Mouse (Mus musculus): ENCODE results near the gene Lrrc4c. TPM values are rescaled to one million over a fixed set of nuclear protein-coding genes. Genes with fewer than 3 reads are reported as not detected.

Lrrc4c gene
- polyA plus RNA-seq, 1 experiment from 2014 or later, result 2.0 TPM

- Histone ChIP-seq H3K4me2 (no peak overlapping the region), H3K27me3 (no peaks in the 10 kb centered on the region), H3K4me1 (no peaks in the 10 kb centered on the region), H3K9me3 (no peaks in the 10 kb centered on the region), H3K27ac (no peak overlapping the region), H3K4me3 (no peak overlapping the region), H3K9ac (no peak overlapping the region), H3K36me3 (no peaks in the 10 kb centered on the region)
- 85% methylated on average over 2 of the region's 2 CpGs for WGBS
- no peak for ATAC-seq (ENCODE audit: insufficient number of reproducible peaks, insufficient read depth, low FRiP score, low TSS enrichment, low read depth)
Measured at GRCm38 (mm10) chr2:96573755-96574154, 255.8 kb downstream of the Lrrc4c start.

DNA sequence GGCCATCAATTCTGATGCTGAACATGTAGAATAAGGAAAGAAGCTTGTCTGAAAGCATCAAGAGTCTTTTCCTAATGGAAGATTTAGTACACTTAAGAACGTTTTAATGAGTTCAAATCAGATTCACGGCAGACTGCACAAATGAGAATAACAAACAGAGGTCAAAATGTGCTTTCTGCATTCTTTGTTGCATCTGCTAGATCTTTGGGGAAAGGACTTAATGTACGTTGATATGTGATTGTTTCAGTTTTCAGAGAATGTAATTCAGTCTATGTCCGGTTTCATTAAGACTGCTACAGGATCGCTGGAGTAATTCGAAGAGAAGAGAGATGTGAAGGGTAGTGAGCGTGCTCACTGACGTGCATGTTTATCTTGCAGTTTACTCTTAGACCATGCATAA is 259.7 kb downstream of the Lrrc4c start:
- Histone ChIP-seq H3K27ac (no peak overlapping the region), H3K9me3 (no peaks in the 10 kb centered on the region), H3K4me1 (no peaks in the 10 kb centered on the region), H3K36me3 (no peaks in the 10 kb centered on the region), H3K9ac (no peak overlapping the region), H3K4me2 (no peak overlapping the region), H3K4me3 (no peak overlapping the region), H3K27me3 (no peaks in the 10 kb centered on the region)
- 81% methylated on average over 8 of the region's 8 CpGs for WGBS
- no peak for ATAC-seq (ENCODE audit: insufficient number of reproducible peaks, insufficient read depth, low FRiP score, low TSS enrichment, low read depth)

DNA sequence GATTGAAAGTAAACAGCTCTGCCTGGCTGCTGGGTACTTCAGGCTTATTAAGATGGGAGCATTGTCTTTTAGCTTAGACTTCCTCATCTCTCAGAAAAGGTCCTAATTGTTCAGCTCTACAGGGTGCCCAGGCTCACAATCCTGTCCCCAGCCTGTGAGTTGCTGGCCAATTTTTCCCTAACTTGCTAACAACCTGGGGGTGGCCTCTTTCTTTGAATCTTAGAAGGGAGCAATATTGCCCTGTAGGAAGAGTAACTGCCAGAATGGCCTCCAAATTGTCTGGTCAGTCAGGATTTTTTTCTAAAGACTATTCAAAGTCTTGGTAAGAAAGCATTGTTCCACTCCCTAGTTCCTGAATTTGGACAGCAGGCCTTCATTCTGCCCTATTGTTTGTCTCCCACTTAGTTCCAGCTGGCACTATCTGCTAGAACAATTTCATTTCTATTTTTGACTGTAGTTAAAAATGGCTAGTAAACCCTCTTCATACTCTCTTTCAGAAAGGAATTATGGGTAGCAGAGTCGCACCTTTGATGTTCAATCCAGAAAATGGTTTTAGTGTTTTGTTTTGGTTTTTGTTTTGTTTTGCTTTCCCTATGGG is 262.3 kb downstream of the Lrrc4c start:
- ATAC-seq (ENCODE audit: insufficient number of reproducible peaks, insufficient read depth, low FRiP score, low TSS enrichment, low read depth), result no peak
- no peaks in the 10 kb centered on the region for H3K36me3 ChIP-seq
- H3K27me3 ChIP-seq, result no peaks in the 10 kb centered on the region
- no peaks in the 10 kb centered on the region for H3K4me1 ChIP-seq
- H3K4me2 ChIP-seq, result no peak overlapping the region
- H3K9me3 ChIP-seq, result no peaks in the 10 kb centered on the region
- 83% methylated on average over 1 of the region's 1 CpGs for WGBS
- H3K4me3 ChIP-seq, result no peak overlapping the region
- no peak overlapping the region for H3K9ac ChIP-seq
- H3K27ac ChIP-seq, result no peak overlapping the region

- H3K36me3 ChIP-seq, result no peaks in the 10 kb centered on the region
- no peak for ATAC-seq (ENCODE audit: insufficient number of reproducible peaks, insufficient read depth, low FRiP score, low TSS enrichment, low read depth)
- no peak overlapping the region for H3K4me2 ChIP-seq
- no peak overlapping the region for H3K27ac ChIP-seq
- WGBS, result 5% methylated on average over 4 of the region's 4 CpGs
- no peak overlapping the region for H3K9ac ChIP-seq
- no peaks in the 10 kb centered on the region for H3K27me3 ChIP-seq
- no peaks in the 10 kb centered on the region for H3K4me1 ChIP-seq
- no peaks in the 10 kb centered on the region for H3K9me3 ChIP-seq
- H3K4me3 ChIP-seq, result no peak overlapping the region
Measured at GRCm38 (mm10) chr2:96585665-96586064, 267.7 kb downstream of the Lrrc4c start.

GRCm38 (mm10) chr2:96604801-96605200 is 286.8 kb downstream of the Lrrc4c start:
- WGBS, result 92% methylated on average over 3 of the region's 3 CpGs
- H3K4me1 ChIP-seq, result no peaks in the 10 kb centered on the region
- H3K4me2 ChIP-seq, result no peak overlapping the region
- H3K27me3 ChIP-seq, result no peaks in the 10 kb centered on the region
- H3K4me3 ChIP-seq, result no peak overlapping the region
- H3K9me3 ChIP-seq, result no peaks in the 10 kb centered on the region
- no peak overlapping the region for H3K9ac ChIP-seq
- no peaks in the 10 kb centered on the region for H3K36me3 ChIP-seq
- ATAC-seq (ENCODE audit: insufficient number of reproducible peaks, insufficient read depth, low FRiP score, low TSS enrichment, low read depth), result no peak
- H3K27ac ChIP-seq, result no peak overlapping the region

DNA sequence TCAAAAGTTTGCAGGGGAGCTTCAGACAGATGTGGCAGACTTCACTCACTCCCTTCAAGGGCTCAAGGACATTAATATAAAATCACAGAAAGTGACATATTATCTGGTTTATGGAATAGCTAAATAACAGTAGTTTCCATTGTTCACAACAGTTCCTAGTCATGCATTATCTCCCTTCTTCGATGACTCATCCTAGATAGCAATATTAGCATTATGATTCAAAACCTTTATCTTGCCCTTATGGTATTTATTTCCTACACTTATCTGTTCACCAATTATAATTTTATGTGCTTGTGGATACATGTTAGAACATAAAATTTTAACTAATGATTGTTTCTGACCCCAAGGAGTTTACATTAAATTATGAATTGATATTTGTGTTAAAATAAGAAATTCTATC is 296.2 kb downstream of the Lrrc4c start:
- H3K27ac ChIP-seq, result no peak overlapping the region

GRCm38 (mm10) chr2:96618691-96619205 is 300.8 kb downstream of the Lrrc4c start:
- Histone ChIP-seq H3K9me3 (no peaks in the 10 kb centered on the region), H3K4me1 (no peaks in the 10 kb centered on the region), H3K9ac (no peak overlapping the region), H3K27ac (no peak overlapping the region), H3K27me3 (no peaks in the 10 kb centered on the region), H3K4me2 (no peak overlapping the region), H3K4me3 (no peak overlapping the region), H3K36me3 (no peaks in the 10 kb centered on the region)
- no peak for ATAC-seq (ENCODE audit: insufficient number of reproducible peaks, insufficient read depth, low FRiP score, low TSS enrichment, low read depth)
- WGBS, result 65% methylated on average over 6 of the region's 6 CpGs

More for the DNA sequence above, 296.2 kb downstream of the Lrrc4c start:
- 81% methylated on average over 1 of the region's 1 CpGs for WGBS
- Histone ChIP-seq H3K4me1 (no peaks in the 10 kb centered on the region), H3K27me3 (no peaks in the 10 kb centered on the region), H3K9me3 (no peaks in the 10 kb centered on the region), H3K4me3 (no peak overlapping the region), H3K36me3 (no peaks in the 10 kb centered on the region), H3K9ac (no peak overlapping the region), H3K4me2 (no peak overlapping the region)
- ATAC-seq (ENCODE audit: insufficient number of reproducible peaks, insufficient read depth, low FRiP score, low TSS enrichment, low read depth), result no peak

GRCm38 (mm10) chr2:96667113-96667512 is 349.1 kb downstream of the Lrrc4c start:
- no peak for ATAC-seq (ENCODE audit: insufficient number of reproducible peaks, insufficient read depth, low FRiP score, low TSS enrichment, low read depth)
- 44% methylated on average over 4 of the region's 4 CpGs for WGBS
- Histone ChIP-seq H3K4me1 (no peaks in the 10 kb centered on the region), H3K9me3 (no peaks in the 10 kb centered on the region), H3K9ac (no peak overlapping the region), H3K36me3 (no peaks in the 10 kb centered on the region), H3K27me3 (no peaks in the 10 kb centered on the region), H3K27ac (no peak overlapping the region), H3K4me3 (no peak overlapping the region), H3K4me2 (no peak overlapping the region)

GRCm38 (mm10) chr2:96681806-96682205 is 363.8 kb downstream of the Lrrc4c start:
- ATAC-seq (ENCODE audit: insufficient number of reproducible peaks, insufficient read depth, low FRiP score, low TSS enrichment, low read depth), result no peak
- 45% methylated on average over 4 of the region's 4 CpGs for WGBS
- Histone ChIP-seq H3K27ac (no peak overlapping the region), H3K4me1 (no peaks in the 10 kb centered on the region), H3K4me3 (no peak overlapping the region), H3K27me3 (no peaks in the 10 kb centered on the region), H3K36me3 (no peaks in the 10 kb centered on the region), H3K4me2 (no peak overlapping the region), H3K9ac (no peak overlapping the region), H3K9me3 (no peaks in the 10 kb centered on the region)

- Histone ChIP-seq H3K27ac (no peak overlapping the region), H3K4me3 (no peak overlapping the region), H3K4me2 (no peak overlapping the region), H3K36me3 (no peaks in the 10 kb centered on the region), H3K9ac (no peak overlapping the region), H3K9me3 (no peaks in the 10 kb centered on the region), H3K27me3 (no peaks in the 10 kb centered on the region), H3K4me1 (no peaks in the 10 kb centered on the region)
- no peak for ATAC-seq (ENCODE audit: insufficient number of reproducible peaks, insufficient read depth, low FRiP score, low TSS enrichment, low read depth)
- WGBS, result 67% methylated on average over 1 of the region's 1 CpGs
Measured at GRCm38 (mm10) chr2:96685328-96685727, 367.4 kb downstream of the Lrrc4c start.

DNA sequence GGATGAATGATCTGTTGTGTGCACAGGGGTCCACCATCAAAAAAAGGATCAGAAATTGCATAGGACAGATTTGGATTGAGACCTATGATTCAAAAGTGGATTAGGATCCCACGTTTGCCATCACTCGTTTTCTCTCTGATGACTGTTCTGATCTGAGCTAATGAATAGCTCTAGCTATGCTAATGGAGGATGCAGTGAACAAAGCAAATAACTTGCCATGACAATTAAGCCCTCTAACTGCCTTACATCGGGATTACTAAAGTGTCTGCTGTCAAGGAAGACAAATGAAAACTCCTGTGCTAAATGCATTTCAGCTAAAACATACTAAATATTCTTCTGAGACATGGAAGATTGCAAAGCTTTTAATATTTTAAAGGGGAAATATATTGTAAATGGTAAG is 387.0 kb downstream of the Lrrc4c start:
- ATAC-seq (ENCODE audit: insufficient number of reproducible peaks, insufficient read depth, low FRiP score, low TSS enrichment, low read depth), result no peak
- Histone ChIP-seq H3K27me3 (no peaks in the 10 kb centered on the region), H3K36me3 (no peaks in the 10 kb centered on the region), H3K4me3 (no peak overlapping the region), H3K4me2 (no peak overlapping the region), H3K4me1 (no peaks in the 10 kb centered on the region), H3K9ac (no peak overlapping the region), H3K9me3 (no peaks in the 10 kb centered on the region), H3K27ac (no peak overlapping the region)
- 31% methylated on average over 3 of the region's 3 CpGs for WGBS

DNA sequence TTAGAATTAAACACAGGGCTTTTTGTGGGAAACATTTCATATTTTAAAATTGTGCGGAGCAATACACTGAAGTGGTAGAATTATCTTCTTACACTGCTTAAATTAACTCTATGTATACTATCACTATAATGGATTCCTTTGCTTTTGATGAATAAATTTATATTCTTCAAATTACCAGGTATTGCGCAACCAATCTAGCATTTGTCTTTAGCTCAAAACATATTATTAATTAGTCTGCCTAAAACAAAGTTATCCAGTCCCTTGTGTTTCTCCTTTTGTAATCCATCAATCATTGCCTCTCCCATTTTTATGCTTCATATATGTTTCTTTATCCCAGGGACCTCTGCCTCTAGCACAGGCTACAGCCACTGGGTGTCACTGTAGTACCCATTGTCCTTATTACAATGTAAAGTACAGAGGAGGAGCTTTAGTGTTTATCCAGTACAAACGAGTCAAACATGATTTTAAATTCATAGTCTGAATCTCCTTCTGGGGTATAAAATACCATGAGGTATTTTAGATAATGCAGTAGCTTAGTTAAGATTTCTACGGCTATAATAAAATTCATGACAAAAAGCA is 389.9 kb downstream of the Lrrc4c start:
- WGBS, result 59% methylated on average over 4 of the region's 4 CpGs
- Histone ChIP-seq H3K4me2 (no peak overlapping the region), H3K27ac (no peak overlapping the region), H3K4me3 (no peak overlapping the region), H3K36me3 (no peaks in the 10 kb centered on the region), H3K27me3 (no peaks in the 10 kb centered on the region), H3K4me1 (no peaks in the 10 kb centered on the region), H3K9ac (no peak overlapping the region), H3K9me3 (no peaks in the 10 kb centered on the region)
- ATAC-seq (ENCODE audit: insufficient number of reproducible peaks, insufficient read depth, low FRiP score, low TSS enrichment, low read depth), result no peak
